Mouse (Mus musculus) testis, adult 10 weeks (tissue): Measurements from ENCODE around the gene Mplkip. TPM values are rescaled to one million over a fixed set of nuclear protein-coding genes. Genes with fewer than 3 reads are reported as not detected.

Experiments used
- polyA plus RNA-seq: library from polyadenylated mRNA; stranded (reverse); fragments of 350-450 nt; fragmentation: Illumina TruSeq; extraction: RNeasy Lipid Tissue Mini Kit (QIAGEN cat#74804); gene quantifications from one replicate; pipeline ENCODE4 v1.2.3, GENCODE M21; 2014; ENCODE audit warnings: low read depth, low replicate concordance

The Mplkip gene
- 163 TPM for polyA plus RNA-seq

DNA sequence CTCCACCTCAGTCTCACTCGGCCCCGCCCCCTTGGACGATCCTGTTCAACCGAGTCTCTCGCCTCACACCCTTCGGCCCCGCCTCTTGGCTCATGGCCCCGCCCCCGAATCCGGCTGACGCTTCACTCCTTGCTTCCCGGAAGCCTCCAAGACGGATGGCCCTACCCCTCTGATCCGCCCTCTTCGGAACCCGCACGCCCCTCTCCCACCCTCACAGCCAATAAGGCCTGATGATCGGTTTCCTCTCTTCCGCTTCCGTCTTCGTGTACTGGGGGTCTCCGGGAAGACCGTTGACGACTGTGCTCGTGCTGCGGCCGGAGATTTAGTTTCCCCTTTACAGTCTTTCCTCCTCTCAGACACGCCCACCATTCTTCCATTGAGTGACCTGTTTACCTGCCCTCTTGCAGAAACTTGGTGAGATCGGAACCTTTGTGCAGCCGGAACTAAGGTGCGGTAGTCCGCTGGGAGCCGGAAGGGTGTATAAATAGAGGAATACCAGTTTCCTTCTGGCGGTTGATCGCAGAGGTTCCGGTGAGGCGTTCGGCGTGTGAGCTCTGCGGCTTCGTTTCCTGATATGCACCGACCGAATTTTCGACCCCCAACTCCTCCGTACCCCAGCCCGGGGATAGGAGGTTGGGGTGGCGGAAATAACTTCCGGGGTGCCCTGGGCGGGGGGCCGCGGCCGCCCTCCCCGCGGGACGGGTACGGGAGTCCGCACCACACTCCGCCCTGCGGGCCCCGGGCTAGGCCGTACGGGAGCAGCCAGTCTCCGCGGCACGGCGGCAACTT lies at the start of gene Mplkip, which contains the start of gene Sugct:
TSS of gene Mplkip (plus strand) at position 282 of the 789 bp plus-strand sequence.
TSS of gene Sugct (minus strand) at position 643 of the 789 bp plus-strand sequence.

Other genes with a start within 250 kb of the Mplkip start
- 6.4 TPM for gene Sugct, start 361 bp downstream of the Mplkip start, polyA plus RNA-seq
- 79.7 TPM for gene Cdk13, start 109.9 kb downstream of the Mplkip start, polyA plus RNA-seq
- 44.2 TPM for gene Rala, start 249.0 kb downstream of the Mplkip start, polyA plus RNA-seq